Mouse (Mus musculus): ENCODE measurements around the gene Chrng. TPM values are rescaled to one million over a fixed set of nuclear protein-coding genes. Genes with fewer than 3 reads are reported as not detected.

The Chrng gene
- total RNA-seq, 2 experiments from 2014 or later, result 24.8 to 32.9 TPM

- no peak for DNase-seq (ENCODE audit: low spot score in 2 of 2)
These were observed 7.2 kb upstream of the Chrng start for GRCm38 (mm10) chr1:87197296-87197695.

- no peak for DNase-seq (ENCODE audit: low spot score in 2 of 2)
These were observed 6.1 kb upstream of the Chrng start for GRCm38 (mm10) chr1:87198119-87199065.

GRCm38 (mm10) chr1:87200811-87201210, 3.6 kb upstream of the Chrng start:
- DNase-seq (ENCODE audit: low spot score in 2 of 2), result no peak

GRCm38 (mm10) chr1:87201848-87202247, 2.6 kb upstream of the Chrng start:
- no peak for DNase-seq (ENCODE audit: low spot score in 2 of 2)

- no peak for DNase-seq (ENCODE audit: low spot score in 2 of 2)
These were observed 678 bp upstream of the Chrng start for GRCm38 (mm10) chr1:87203779-87204178.

- DNase-seq (ENCODE audit: low spot score in 2 of 2), result no peak
These were observed 581 bp downstream of the Chrng start for GRCm38 (mm10) chr1:87205038-87205437.

- no peak for DNase-seq (ENCODE audit: low spot score in 2 of 2)
These were observed 1.0 kb downstream of the Chrng start for GRCm38 (mm10) chr1:87205502-87205901.

GRCm38 (mm10) chr1:87206339-87206738, 1.9 kb downstream of the Chrng start:
- no peak for DNase-seq (ENCODE audit: low spot score in 2 of 2)

- no peak for DNase-seq (ENCODE audit: low spot score in 2 of 2)
These were observed 7.0 kb downstream of the Chrng start for GRCm38 (mm10) chr1:87211431-87211830.

- DNase-seq (ENCODE audit: low spot score in 2 of 2), result peak; percentile 85 to 96
These were observed 9.6 kb downstream of the Chrng start, which contains the start of gene Eif4e2 for GRCm38 (mm10) chr1:87213735-87214704. TSS of gene Eif4e2 (plus strand) at chr1:87213914.

GRCm38 (mm10) chr1:87214748-87215147, 10.3 kb downstream of the Chrng start:
- no peak for DNase-seq (ENCODE audit: low spot score in 2 of 2)

GRCm38 (mm10) chr1:87217938-87218337, 13.5 kb downstream of the Chrng start:
- no peak for DNase-seq (ENCODE audit: low spot score in 2 of 2)

- no peak for DNase-seq (ENCODE audit: low spot score in 2 of 2)
These were observed 21.3 kb downstream of the Chrng start for GRCm38 (mm10) chr1:87225739-87226138.

GRCm38 (mm10) chr1:87226409-87227159, 22.1 kb downstream of the Chrng start:
- DNase-seq (ENCODE audit: low spot score in 2 of 2), result no peak

- no peak for DNase-seq (ENCODE audit: low spot score in 2 of 2)
These were observed 22.7 kb downstream of the Chrng start for GRCm38 (mm10) chr1:87227160-87227550.

GRCm38 (mm10) chr1:87230606-87231005, 26.1 kb downstream of the Chrng start:
- no peak for DNase-seq (ENCODE audit: low spot score in 2 of 2)

- no peak for DNase-seq (ENCODE audit: low spot score in 2 of 2)
These were observed 27.7 kb downstream of the Chrng start for GRCm38 (mm10) chr1:87232197-87232596.

GRCm38 (mm10) chr1:87239056-87239455, 34.6 kb downstream of the Chrng start:
- no peak for DNase-seq (ENCODE audit: low spot score in 2 of 2)

GRCm38 (mm10) chr1:87243021-87243420, 38.6 kb downstream of the Chrng start:
- DNase-seq (ENCODE audit: low spot score in 2 of 2), result no peak

GRCm38 (mm10) chr1:87245430-87245829, 41.0 kb downstream of the Chrng start:
- no peak for DNase-seq (ENCODE audit: low spot score in 2 of 2)

All from gastrocnemius, postnatal 4 days (tissue).